Mouse (Mus musculus) retina, postnatal 7 days (tissue): ENCODE measurements around the gene Pacs1.

Experiments
- DNase-seq: peaks from one replicate; pipeline ENCODE4 v3.0.0-alpha.2; 2012; ENCODE audit warnings: low read depth, low spot score

Pacs1 gene

DNA sequence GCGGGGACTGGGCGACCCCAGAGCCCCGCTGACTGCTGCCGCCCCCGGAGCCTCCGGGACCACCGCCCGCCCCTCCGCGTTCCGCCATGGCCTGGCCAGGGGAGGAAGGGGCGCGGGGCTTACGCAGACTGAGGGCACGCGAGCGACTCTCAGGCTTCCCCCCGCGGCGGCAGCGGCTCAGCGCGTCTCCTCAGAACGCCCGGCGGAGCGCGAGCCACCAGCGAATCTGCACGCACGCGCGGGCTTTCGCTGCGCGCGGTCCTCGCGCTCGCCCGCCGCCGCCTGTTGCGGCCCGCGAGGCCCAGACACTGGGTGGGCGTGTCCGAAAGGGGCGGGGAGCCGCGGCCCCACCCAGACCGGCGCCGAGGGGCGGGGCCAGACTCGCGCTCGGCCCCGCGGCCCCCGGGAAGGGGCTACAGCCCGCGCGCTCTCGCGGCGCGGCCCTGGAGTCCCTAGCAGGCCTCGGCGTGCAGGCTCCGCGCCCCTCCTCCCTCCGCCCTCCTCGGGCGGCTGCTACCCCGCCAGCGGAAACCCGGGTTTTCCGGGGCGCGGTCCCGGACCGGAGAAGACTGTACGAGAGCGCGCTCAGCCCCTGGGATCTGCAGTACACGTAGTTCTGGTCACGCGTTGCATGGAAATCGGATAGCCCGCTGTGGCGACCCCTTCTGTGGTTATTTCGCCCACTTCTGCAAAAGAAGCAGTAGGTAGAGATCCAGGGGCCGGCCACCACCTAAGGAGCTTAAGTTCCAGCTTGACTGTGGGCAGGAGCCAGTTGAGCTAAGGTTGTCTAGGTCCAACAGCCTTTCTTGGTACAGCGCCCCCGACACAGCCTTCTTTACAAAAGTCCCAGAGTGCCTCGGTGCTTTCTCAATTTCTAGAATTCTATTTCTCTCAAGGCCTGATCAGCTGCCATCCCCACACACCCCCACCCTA, at the start of gene Pacs1:
Gene Pacs1, minus strand, starts transcription at position 319 of the 933 bp plus-strand sequence.
- DNase-seq = peak; percentile 86

GRCm38 (mm10) chr19:5313189-5313588, 40.3 kb upstream of the Pacs1 start:
- DNase-seq = no peak

DNA sequence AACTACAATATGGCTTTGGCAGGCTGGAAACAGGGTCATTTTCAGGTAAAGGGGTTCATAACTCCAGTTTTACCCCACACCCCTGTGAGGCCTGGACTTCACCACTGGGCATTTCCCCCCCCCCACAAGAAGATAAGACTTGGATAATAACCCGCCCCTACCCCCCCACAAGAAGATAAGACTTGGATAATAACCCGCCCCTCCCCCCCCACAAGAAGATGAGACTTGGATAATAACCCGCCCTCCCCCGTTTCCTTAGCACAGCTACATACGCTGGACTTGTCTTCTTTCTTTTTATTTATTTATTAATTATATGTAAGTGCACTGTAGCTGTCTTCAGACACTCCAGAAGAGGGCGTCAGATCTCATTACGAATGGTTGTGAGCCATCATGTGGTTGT, 36.1 kb upstream of the Pacs1 start:
- peak; percentile 61 for DNase-seq

DNA sequence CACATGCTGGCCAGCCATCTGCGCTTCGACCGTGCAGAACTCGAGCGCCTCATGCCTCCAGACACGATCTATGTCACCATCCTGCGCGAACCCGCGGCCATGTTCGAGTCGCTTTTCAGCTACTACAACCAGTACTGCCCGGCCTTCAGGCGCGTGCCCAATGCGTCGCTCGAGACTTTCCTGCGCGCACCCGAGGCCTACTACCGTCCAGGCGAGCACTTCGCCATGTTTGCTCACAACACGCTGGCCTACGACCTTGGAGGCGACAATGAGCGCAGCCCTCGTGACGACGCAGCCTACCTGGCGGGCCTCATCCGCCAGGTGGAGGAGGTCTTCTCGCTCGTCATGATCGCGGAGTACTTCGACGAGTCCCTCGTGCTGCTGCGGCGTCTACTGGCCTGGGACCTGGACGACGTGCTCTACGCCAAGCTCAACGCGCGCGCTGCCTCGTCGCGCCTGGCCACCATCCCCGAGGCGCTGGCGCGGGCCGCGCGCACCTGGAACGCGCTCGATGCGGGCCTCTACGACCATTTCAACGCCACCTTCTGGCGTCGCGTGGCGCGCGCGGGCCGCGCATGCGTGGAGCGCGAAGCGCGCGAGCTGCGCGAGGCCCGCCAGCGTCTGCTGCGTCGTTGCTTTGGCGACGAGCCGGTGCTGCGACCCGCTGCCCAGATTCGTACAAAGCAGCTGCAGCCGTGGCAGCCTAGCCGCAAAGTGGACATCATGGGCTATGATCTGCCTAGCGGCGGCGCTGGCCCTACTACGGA, 34.2 kb upstream of the Pacs1 start:
- DNase-seq = no peak

DNA sequence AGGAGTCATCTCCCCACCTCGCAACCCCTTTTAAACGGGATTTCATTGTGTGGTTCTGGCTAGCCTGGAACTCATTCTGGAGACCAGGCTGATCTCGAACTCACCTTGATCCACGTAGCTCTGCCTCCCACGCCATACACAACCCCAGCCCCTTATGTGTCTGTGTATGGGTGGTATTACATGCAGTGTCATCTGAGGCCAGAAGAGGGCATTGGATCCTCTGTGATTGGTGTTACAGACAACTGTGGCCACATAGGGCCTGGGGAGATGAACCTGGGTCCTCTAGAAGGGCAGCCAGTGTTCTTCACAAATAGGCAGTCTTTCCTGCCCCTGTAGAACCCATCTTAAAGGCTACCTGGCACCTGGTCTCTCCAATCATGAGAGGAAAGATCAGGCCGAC, 33.4 kb upstream of the Pacs1 start:
- DNase-seq = no peak

GRCm38 (mm10) chr19:5302455-5302854, 29.5 kb upstream of the Pacs1 start:
- no peak for DNase-seq

DNA sequence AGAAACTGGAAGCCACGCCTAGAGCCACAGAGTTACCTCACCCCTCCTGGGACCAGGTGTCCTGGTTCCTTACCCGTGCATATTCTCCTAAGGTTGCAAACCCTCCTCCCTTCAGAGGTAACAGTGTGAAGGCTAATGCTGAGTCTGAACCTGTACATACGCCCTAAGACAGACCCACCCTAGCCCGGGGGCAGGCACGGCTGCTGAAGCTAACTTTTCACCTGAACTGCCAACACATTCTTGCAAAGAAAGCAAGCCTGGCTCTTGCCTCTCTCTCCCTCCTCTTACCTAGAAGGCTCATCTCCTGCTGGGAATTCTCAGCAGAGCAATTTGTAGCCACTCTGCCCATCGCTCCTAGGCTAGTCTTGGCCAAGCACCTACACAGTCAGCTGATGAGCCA, 27.7 kb upstream of the Pacs1 start:
- no peak for DNase-seq

DNA sequence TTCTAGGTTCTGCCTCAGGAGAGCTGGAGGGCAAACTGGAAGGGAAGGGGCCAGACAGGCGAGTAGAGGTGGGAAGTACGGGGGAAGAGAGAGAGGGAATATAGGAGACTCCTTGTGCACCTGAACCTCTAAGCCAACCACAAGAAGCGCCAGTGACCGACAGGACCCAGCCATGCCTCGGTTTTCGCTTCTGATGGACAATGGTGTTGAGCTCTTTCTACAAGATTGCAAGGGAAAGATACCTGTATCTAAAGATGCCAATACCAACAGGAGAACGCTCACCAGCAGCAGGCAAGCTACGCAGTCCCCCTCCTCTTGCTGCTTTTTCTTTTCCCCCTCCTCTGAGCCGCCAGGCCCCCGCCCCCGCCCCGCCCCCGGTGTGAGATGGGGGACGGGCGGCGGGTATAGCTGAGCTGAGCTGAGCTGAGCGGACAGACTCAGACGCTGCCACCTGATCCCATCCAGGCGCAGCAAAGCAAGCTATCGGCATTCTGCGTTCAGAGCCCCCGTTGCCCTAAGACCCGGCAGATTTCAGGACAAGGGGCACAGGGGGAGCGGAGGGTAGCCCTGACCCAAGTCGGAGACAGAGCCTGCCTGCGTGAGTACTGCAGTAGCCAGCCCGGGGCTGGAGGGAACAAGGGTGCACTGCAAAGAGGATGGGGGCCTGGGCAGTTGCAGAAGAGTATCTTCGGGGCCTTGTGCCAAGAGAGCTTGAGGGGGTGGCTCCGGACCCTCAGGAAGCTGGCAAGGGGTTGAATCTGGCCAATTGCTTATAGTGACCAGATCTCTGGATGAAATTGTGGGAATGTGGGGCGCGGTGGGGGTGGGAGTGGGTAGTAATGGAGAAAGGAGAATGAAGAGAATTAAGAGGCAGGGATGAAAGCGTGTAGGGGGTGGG, 25.2 kb upstream of the Pacs1 start, which contains the start of gene Gal3st3:
Gene Gal3st3, plus strand, starts transcription at position 429 of the 898 bp plus-strand sequence.
- no peak for DNase-seq

DNA sequence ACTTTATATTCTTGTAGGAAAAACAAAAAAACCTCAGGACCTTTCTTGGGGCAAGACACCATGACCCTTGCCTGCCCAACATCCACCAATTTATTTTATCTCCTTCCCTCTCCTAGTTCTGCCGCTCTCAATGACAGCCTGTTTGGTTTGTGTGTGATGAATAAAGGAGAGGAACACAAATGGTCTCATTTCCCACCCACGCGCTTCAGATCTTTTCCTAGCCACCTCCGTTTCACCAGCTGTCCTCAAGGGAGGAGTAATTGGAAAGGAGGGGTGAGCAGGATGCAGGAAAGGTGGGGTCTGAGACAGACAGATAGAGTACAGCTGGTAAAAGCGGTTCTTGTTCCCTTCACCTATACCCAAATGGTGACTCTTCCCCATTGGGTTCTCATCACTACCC, 23.7 kb upstream of the Pacs1 start:
- no peak for DNase-seq

GRCm38 (mm10) chr19:5295736-5296075, 22.8 kb upstream of the Pacs1 start:
- DNase-seq = no peak

- peak; percentile 99 for DNase-seq
These were observed 22.2 kb upstream of the Pacs1 start, which contains the start of gene Sf3b2 for GRCm38 (mm10) chr19:5294972-5295735. Gene Sf3b2, minus strand, starts transcription at chr19:5295455.

GRCm38 (mm10) chr19:5278381-5278780, 5.5 kb upstream of the Pacs1 start:
- no peak for DNase-seq

- DNase-seq = no peak
These were observed 4.2 kb upstream of the Pacs1 start for GRCm38 (mm10) chr19:5277140-5277539.

DNA sequence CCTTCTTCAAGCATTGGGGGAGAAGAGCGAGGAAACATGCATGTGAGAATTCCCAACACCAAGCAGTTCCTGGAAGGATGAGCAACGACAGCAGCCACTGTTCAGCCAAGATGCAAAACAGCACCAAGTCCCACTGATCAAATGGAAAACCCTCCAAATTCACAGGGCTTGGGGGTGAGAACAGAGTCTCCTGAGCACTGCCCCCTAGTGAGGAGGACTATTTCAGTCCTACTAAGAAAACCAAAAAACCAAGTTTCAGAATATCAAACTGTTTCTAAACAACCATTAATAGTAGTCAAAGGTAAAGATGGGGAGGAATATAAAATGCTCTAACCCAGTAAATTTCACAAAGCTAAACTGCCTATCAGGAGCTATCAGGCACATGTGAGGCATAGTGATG, 3.6 kb upstream of the Pacs1 start:
- DNase-seq = no peak

GRCm38 (mm10) chr19:5275736-5276135, 2.8 kb upstream of the Pacs1 start:
- DNase-seq = no peak

- DNase-seq = no peak
These were observed 1.7 kb upstream of the Pacs1 start for GRCm38 (mm10) chr19:5274641-5275040.

DNA sequence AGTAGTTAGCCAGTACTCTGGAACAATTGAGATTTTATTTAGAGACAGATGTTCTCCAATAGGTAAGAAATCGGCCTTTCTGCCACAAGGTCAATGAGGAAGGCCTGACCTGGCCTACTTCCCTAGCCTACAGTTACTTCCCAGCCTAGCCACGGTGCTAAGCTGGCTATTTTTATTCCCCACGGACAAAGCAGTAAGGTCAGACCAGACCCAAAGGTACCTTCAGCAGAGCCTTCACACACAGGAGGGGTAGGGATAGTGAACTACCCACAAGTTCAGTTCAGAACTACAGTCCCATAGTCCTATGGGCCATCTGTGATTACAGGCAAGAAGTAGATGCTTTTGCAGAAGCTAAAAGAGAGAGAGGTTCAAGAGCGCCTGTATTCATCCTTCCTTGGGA, 997 bp upstream of the Pacs1 start:
- no peak for DNase-seq

DNA sequence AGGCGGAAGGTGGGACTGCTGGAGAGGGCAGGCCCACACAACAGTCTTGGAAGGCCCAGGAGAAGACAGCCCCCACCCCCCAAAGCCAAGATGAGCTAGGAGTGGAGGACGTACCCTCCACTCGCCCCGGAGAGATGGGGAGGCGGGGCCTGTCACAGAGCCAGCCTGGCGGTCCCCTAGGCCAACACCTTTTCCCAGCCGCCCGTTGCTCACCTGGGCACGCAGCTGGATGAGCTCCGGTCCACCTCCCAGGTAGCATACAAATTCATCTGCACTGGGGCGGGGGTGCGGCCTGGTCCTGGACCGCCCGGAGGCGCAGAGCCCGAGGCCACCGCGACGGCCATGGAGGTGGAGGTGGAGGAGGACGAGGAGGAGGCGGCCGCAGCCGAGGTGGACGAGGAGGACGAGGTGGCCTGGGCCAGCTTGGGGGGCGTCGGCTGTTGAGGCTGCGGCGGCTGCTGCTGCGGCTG, 558 bp downstream of the Pacs1 start:
- DNase-seq = no peak

- DNase-seq = no peak
These were observed 1.5 kb downstream of the Pacs1 start for GRCm38 (mm10) chr19:5271430-5271829.

DNA sequence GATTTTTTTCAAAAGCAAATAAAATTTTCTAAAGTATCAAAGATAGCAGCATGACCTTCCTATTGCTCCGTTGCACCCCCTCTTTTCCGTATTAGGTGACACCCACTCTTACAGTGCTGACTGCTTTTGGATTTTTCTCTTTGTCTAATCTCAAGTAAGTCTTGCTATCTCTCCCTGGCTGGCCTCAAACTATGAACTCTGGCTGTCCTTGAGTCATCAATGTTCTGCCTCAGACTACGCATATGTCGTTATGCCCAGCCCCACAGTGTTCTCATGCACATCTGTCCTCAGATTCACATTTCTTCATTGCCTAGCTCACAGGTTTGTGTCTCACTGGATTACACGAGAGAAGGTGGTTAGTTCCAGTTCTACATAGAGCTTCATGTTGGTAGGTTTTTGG, 3.5 kb downstream of the Pacs1 start:
- no peak for DNase-seq

DNA sequence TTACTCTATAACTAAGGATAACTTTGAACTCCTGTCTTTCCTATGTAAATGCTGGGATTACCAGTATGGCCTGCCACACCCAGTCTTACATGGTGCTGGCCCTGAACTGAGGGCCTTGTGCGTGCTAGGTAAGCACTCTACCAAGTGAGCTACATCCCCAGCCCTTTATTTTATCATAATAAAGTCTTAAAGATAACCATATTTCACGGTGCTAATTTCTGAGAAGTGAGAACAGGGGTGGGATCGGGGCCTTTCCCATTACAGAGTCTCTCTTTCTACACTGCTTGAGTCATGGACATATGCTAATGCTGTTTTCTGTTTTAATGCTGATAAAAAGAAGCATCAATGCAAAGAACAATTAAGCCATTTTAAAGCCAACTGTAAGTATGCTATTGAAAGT, 4.0 kb downstream of the Pacs1 start:
- no peak for DNase-seq
